Mouse (Mus musculus) forebrain, embryonic 10.5 days (tissue): Measurements from ENCODE around the gene Adgrb3. TPM values are rescaled to one million over a fixed set of nuclear protein-coding genes. Genes with fewer than 3 reads are reported as not detected.

Experiments
- DNase-seq: peaks from one replicate; pipeline ENCODE4 v3.0.0-alpha.2; 2017; ENCODE audit warnings: low spot score; ENCODE audit errors: extremely low spot score
- H3K27ac ChIP-seq: fragments of 300-500 bp; sonication (generic); 2 replicates; pipeline ENCODE4 v1.5.1; 2016; ENCODE audit warnings: mild to moderate bottlenecking
- H3K27me3 ChIP-seq: fragments of 300-500 bp; sonication (generic); 2 replicates; pipeline ENCODE4 v1.6.1; 2016; ENCODE audit warnings: mild to moderate bottlenecking; ENCODE audit not compliant: poor library complexity, severe bottlenecking
- H3K36me3 ChIP-seq: fragments of 300-500 bp; sonication (generic); replicated peaks from 2 replicates; pipeline ENCODE4 v1.6.1; 2016; ENCODE audit warnings: mild to moderate bottlenecking, moderate library complexity
- H3K4me1 ChIP-seq: fragments of 300-500 bp; sonication (generic); 2 replicates; pipeline ENCODE4 v1.6.1; 2016
- H3K4me3 ChIP-seq: fragments of 300-500 bp; sonication (generic); 2 replicates; pipeline ENCODE4 v1.5.1; 2016; ENCODE audit warnings: mild to moderate bottlenecking, moderate library complexity
- H3K9me3 ChIP-seq: fragments of 300-500 bp; sonication (generic); 2 replicates; pipeline ENCODE4 v1.6.1; 2016; ENCODE audit warnings: mild to moderate bottlenecking, moderate library complexity
- WGBS: fragments of 180-500 bp; shearing (Covaris S2); methylation state at CpG from one replicate; pipeline ENCODE4 v1.1.7; 2016; 5-methylcytosine and 5-hydroxymethylcytosine counted together
- polyA plus RNA-seq: library from polyadenylated mRNA; unstranded; fragments of >200 nt; fragmentation: Nextera tagmentation; extraction: Ambion mirVana; gene quantifications from 2 replicates; pipeline ENCODE4 v1.2.1, GENCODE M21; 2016

Adgrb3 gene
- polyA plus RNA-seq, 1 experiment from 2014 or later = 3.4 TPM

- DNase-seq = no peak
- H3K27ac ChIP-seq = no peak overlapping the region
- peaks cover 21% of the 10 kb centered on the region for H3K4me1 ChIP-seq
- H3K4me3 ChIP-seq = no peak overlapping the region
- H3K27me3 ChIP-seq = no peaks in the 10 kb centered on the region
- no peaks in the 10 kb centered on the region for H3K9me3 ChIP-seq
- 77% methylated on average over 4 of the region's 4 CpGs for WGBS
- H3K36me3 ChIP-seq = no peaks in the 10 kb centered on the region
Observed at GRCm38 (mm10) chr1:25105367-25105766, 724.1 kb downstream of the Adgrb3 start.

- Histone ChIP-seq H3K9me3 (peaks cover 7% of the 10 kb centered on the region; the same call in 1 of the 2 replicates), H3K4me3 (no peak overlapping the region), H3K27me3 (no peaks in the 10 kb centered on the region), H3K4me1 (peaks cover 50% of the 10 kb centered on the region), H3K27ac (peak overlapping the region; percentile 20; the same call in 1 of the 2 replicates), H3K36me3 (no peaks in the 10 kb centered on the region)
- peak; percentile 29 for DNase-seq
- 10% methylated on average over 5 of the region's 5 CpGs for WGBS
Observed at GRCm38 (mm10) chr1:25088010-25088719, 741.3 kb downstream of the Adgrb3 start.

GRCm38 (mm10) chr1:25085616-25086372, 743.7 kb downstream of the Adgrb3 start:
- peaks cover 56% of the 10 kb centered on the region for H3K4me1 ChIP-seq
- no peaks in the 10 kb centered on the region for H3K36me3 ChIP-seq
- no peak overlapping the region for H3K4me3 ChIP-seq
- H3K27ac ChIP-seq = peak overlapping the region; percentile 51; the same call in 1 of the 2 replicates
- no peak for DNase-seq
- 61% methylated on average over 14 of the region's 14 CpGs for WGBS
- no peaks in the 10 kb centered on the region for H3K27me3 ChIP-seq
- peaks cover 7% of the 10 kb centered on the region; the same call in 1 of the 2 replicates for H3K9me3 ChIP-seq

GRCm38 (mm10) chr1:25082377-25082776, 747.1 kb downstream of the Adgrb3 start:
- no peaks in the 10 kb centered on the region for H3K9me3 ChIP-seq
- no peaks in the 10 kb centered on the region for H3K36me3 ChIP-seq
- no peak overlapping the region for H3K4me3 ChIP-seq
- no peak overlapping the region for H3K27ac ChIP-seq
- no peak for DNase-seq
- peaks cover 33% of the 10 kb centered on the region for H3K4me1 ChIP-seq
- WGBS = 77% methylated on average over 8 of the region's 8 CpGs
- H3K27me3 ChIP-seq = no peaks in the 10 kb centered on the region

DNA sequence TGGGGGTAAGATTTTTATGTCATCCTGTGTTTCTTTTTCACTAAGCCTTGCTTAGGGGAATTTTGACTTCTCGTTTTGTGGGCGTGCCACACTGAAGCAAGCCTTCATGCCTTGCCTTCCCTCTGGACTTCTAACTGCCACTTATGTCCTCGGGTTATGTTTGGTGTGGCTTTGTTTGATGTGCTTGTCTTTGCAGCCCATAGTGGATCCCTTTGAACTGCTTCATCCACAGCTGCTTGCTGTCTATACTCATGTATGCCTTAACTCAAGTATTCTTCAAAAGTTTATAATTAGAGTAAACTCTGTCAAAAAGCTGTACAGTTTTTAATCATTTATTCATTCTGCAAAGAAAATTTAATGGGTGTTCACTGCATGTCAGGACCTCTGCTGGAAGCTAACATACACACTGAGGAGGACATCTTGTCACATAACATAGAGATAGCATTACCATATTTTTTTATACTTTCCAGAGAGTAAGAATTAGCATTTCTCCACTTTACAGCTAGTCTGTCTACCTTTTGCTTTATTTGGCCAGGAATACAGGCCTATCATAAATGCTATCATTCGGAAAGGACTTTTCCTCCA, 748.1 kb downstream of the Adgrb3 start:
- no peaks in the 10 kb centered on the region for H3K36me3 ChIP-seq
- H3K27ac ChIP-seq = no peak overlapping the region
- peaks cover 22% of the 10 kb centered on the region for H3K4me1 ChIP-seq
- H3K4me3 ChIP-seq = no peak overlapping the region
- no peaks in the 10 kb centered on the region for H3K9me3 ChIP-seq
- no peak for DNase-seq
- WGBS = 74% methylated on average over 4 of the region's 4 CpGs
- no peaks in the 10 kb centered on the region for H3K27me3 ChIP-seq

DNA sequence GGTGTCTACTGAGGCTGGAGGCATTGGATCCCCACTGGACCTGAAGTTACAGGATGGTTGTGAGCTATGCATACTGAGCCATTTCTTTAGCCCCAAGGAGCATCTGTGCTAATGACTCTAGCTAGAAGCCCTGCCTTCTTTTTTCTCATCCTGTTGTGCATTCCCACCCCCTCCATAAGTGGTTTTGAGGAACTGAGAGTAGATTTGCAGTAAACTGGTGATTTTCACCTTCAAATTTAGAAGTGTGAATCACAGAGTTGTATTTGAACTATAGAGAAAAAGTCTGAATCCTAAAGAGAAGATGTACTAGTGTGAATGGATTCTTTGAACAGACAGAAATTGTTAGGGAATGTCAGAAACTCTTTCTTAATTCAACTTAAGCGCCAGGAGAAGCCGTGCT, 750.1 kb downstream of the Adgrb3 start:
- Histone ChIP-seq H3K27ac (no peak overlapping the region), H3K4me3 (no peak overlapping the region), H3K4me1 (peaks cover 6% of the 10 kb centered on the region), H3K9me3 (no peaks in the 10 kb centered on the region), H3K36me3 (no peaks in the 10 kb centered on the region), H3K27me3 (no peaks in the 10 kb centered on the region)
- WGBS = 96% methylated on average over 2 of the region's 2 CpGs
- no peak for DNase-seq

DNA sequence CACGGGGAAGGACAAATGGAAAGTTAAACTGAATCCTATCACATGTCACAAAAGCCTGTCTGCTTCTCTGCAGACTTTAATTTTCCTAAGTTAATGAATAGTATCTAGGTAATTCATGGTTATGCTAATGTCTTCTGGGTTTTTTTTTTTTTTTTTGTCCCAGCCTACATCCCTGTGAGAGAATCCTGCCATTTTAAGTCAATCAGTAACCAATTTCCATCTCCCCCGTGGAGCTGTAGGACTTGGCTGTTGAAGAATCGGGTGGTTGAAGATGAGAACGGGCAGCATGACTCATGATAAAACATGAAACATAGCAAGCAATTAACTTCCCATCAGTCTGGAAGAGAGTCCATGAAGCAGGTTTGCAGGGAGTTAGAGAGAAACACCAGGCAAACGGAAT, 753.6 kb downstream of the Adgrb3 start:
- no peak for DNase-seq
- no peaks in the 10 kb centered on the region for H3K36me3 ChIP-seq
- H3K4me3 ChIP-seq = no peak overlapping the region
- no peaks in the 10 kb centered on the region for H3K27me3 ChIP-seq
- no peaks in the 10 kb centered on the region for H3K4me1 ChIP-seq
- H3K27ac ChIP-seq = no peak overlapping the region
- no peaks in the 10 kb centered on the region for H3K9me3 ChIP-seq
- 88% methylated on average over 5 of the region's 5 CpGs for whole genome bisulfite sequencing

GRCm38 (mm10) chr1:25063964-25064363, 765.5 kb downstream of the Adgrb3 start:
- no peak for DNase-seq
- Histone ChIP-seq H3K27ac (no peak overlapping the region), H3K9me3 (no peaks in the 10 kb centered on the region), H3K4me3 (no peak overlapping the region), H3K4me1 (no peaks in the 10 kb centered on the region), H3K36me3 (no peaks in the 10 kb centered on the region), H3K27me3 (no peaks in the 10 kb centered on the region)
- WGBS = 27% methylated on average over 6 of the region's 6 CpGs

DNA sequence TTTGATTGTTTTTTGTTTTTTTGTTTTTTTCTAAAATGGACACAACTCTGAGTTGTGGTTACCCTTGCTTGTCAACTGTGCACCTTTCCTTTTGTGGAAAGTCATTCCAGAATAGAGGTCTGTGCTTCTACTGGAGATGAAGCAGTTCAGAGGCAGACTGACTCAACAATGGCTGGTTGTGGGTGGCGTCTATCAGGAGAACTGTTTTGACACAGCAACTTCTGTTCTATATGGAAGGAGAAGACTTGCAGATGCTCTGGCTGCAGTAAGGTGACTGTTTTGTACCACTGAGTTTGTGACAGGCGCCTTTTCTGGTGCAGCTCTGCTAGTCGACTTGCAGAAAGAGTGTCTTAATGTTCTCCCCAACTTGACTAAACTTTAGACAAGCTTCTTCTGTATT, 768.6 kb downstream of the Adgrb3 start:
- H3K4me1 ChIP-seq = no peaks in the 10 kb centered on the region
- H3K27ac ChIP-seq = no peak overlapping the region
- no peak for DNase-seq
- no peaks in the 10 kb centered on the region for H3K36me3 ChIP-seq
- no peak overlapping the region for H3K4me3 ChIP-seq
- WGBS = 80% methylated on average over 3 of the region's 3 CpGs
- no peaks in the 10 kb centered on the region for H3K27me3 ChIP-seq
- H3K9me3 ChIP-seq = no peaks in the 10 kb centered on the region

- H3K9me3 ChIP-seq = no peaks in the 10 kb centered on the region
- H3K4me1 ChIP-seq = no peaks in the 10 kb centered on the region
- H3K4me3 ChIP-seq = no peak overlapping the region
- H3K27ac ChIP-seq = no peak overlapping the region
- H3K27me3 ChIP-seq = no peaks in the 10 kb centered on the region
- DNase-seq = no peak
- no peaks in the 10 kb centered on the region for H3K36me3 ChIP-seq
- 98% methylated on average over 6 of the region's 6 CpGs for WGBS
Observed at GRCm38 (mm10) chr1:25060191-25060590, 769.3 kb downstream of the Adgrb3 start.

GRCm38 (mm10) chr1:25057656-25058055, 771.9 kb downstream of the Adgrb3 start:
- Histone ChIP-seq H3K27me3 (no peaks in the 10 kb centered on the region), H3K36me3 (no peaks in the 10 kb centered on the region), H3K4me1 (no peaks in the 10 kb centered on the region), H3K9me3 (no peaks in the 10 kb centered on the region), H3K4me3 (no peak overlapping the region), H3K27ac (no peak overlapping the region)
- 80% methylated on average over 2 of the region's 2 CpGs for WGBS
- DNase-seq = no peak

- no peak overlapping the region for H3K27ac ChIP-seq
- no peaks in the 10 kb centered on the region for H3K9me3 ChIP-seq
- H3K4me1 ChIP-seq = no peaks in the 10 kb centered on the region
- no peaks in the 10 kb centered on the region for H3K36me3 ChIP-seq
- no peaks in the 10 kb centered on the region for H3K27me3 ChIP-seq
- no peak overlapping the region for H3K4me3 ChIP-seq
- DNase-seq = no peak
- 90% methylated on average over 6 of the region's 6 CpGs for WGBS
Observed at GRCm38 (mm10) chr1:25057212-25057611, 772.3 kb downstream of the Adgrb3 start.

GRCm38 (mm10) chr1:25042091-25042490, 787.4 kb downstream of the Adgrb3 start:
- no peak overlapping the region for H3K27ac ChIP-seq
- WGBS = 90% methylated on average over 4 of the region's 4 CpGs
- no peaks in the 10 kb centered on the region for H3K27me3 ChIP-seq
- no peaks in the 10 kb centered on the region for H3K36me3 ChIP-seq
- no peak overlapping the region for H3K4me3 ChIP-seq
- no peak for DNase-seq
- H3K4me1 ChIP-seq = no peaks in the 10 kb centered on the region
- H3K9me3 ChIP-seq = no peaks in the 10 kb centered on the region
